Mouse (Mus musculus): ENCODE results near the gene Ccsap.

- no peak for TF ChIP-seq CTCF (IDR thresholded peaks at IDR 0.05; ENCODE audit: control insufficient read depth, insufficient read depth, insufficient read length)
- no peak for TF ChIP-seq USF1 (IDR thresholded peaks at IDR 0.05; ENCODE audit: low read depth)
- no peak for TF ChIP-seq MAX (IDR thresholded peaks at IDR 0.05)
- TF ChIP-seq MYOG (IDR thresholded peaks at IDR 0.05; ENCODE audit: control insufficient read depth, extremely low read depth, insufficient read length) = no peak
- TF ChIP-seq MYOD1 (IDR thresholded peaks at IDR 0.05; ENCODE audit: control insufficient read depth, insufficient read length, low read depth) = no peak
These were observed 33.3 kb downstream of the Ccsap start for GRCm38 (mm10) chr8:123826758-123827157.
